In the genomic region with DNA sequence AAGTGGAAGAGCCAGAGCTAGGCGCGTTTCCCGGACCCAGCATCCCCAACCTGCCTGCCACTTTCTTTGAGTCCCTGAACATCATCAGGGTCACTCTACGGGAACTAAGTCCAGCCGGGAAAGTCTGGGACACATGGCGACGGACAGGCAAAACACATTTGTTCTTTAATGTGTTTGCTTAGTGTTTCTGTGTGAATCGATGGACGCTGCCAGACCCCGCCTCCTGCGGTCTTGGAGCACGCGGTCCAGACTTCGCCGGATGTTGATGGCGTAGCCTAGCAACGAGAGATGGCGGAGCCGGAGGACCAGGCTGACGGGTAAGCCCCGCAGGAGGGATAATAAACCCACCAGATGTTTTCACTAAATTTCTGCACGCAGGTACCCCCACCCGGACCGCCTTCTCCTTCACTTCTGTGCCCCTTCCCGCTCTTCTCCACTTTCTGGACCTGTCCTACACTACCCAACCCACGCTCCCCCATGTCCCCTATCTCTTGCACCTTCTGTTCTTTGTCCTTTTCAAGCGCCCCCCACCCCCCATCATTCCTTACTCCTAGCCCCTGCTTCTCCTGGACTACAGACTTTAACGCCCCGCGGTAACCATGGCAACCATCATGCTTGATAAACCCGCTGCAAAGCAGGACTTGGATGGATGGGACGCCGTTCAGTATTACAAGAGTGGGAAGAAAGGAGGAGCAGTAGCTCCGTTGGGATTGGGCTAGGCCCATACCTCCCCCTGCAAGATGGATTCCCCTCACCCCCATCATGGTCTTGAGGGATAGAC, we compare ENCODE assay signal across 8 mouse cellular contexts. TPM values are rescaled to one million over a fixed set of nuclear protein-coding genes. Genes with fewer than 3 reads are reported as not detected.
DNase-seq lines count a peak whose midpoint lies in the region; ATAC-seq lines count a peak whose summit lies in the region.

No protein-coding gene starts in this region.

- peak; percentile 61 for DNase-seq in cerebellum, adult 11-12 months
- peak; percentile 95 for DNase-seq in embryo, embryonic 11 days
- peak; percentile 98 for DNase-seq in heart, adult 11 months
- peak; percentile 90 for DNase-seq in limb, embryonic 11.5 days (ENCODE audit: low spot score)
- DNase-seq in midbrain, embryonic 10.5 days (ENCODE audit: low spot score), result peak; percentile 91
- DNase-seq in skeletal muscle tissue, adult 2 months (ENCODE audit: low read depth, low spot score), result peak; percentile 57

- H3K27me3 ChIP-seq in intestine, embryonic 15.5 days (replicated peaks), result 0 out of 2 replicates have a peak, but pooled peaks cover 2% of the 10 kb centered on the region
- no peaks in the 10 kb centered on the region for H3K27me3 ChIP-seq in limb, embryonic 11.5 days (ENCODE audit: control insufficient read depth, insufficient read depth, low read length)
- no peaks in the 10 kb centered on the region for H3K27me3 ChIP-seq in midbrain, embryonic 10.5 days (ENCODE audit: low read depth, poor library complexity, severe bottlenecking)

- peak overlapping the region; percentile 73; the same call in 1 of the 2 replicates for H3K9ac ChIP-seq in intestine, embryonic 15.5 days
- no peak overlapping the region; the same call in 1 of the 2 replicates for H3K9ac ChIP-seq in limb, embryonic 11.5 days (ENCODE audit: low read length)

- 0 out of 2 replicates have a peak overlapping the region, but pooled peaks have one; percentile 32 for H3K27ac ChIP-seq in intestine, embryonic 15.5 days
- peak overlapping the region; percentile 48; the same call in 1 of the 2 replicates for H3K27ac ChIP-seq in limb, embryonic 11.5 days (replicated peaks; ENCODE audit: low read depth, low read length)
- peak overlapping the region; percentile 95 for H3K27ac ChIP-seq in midbrain, embryonic 10.5 days (replicated peaks)

- no peaks in the 10 kb centered on the region for H3K36me3 ChIP-seq in intestine, embryonic 15.5 days
- no peaks in the 10 kb centered on the region for H3K36me3 ChIP-seq in limb, embryonic 11.5 days (ENCODE audit: control insufficient read depth, insufficient read depth, low read length)
- peaks cover 39% of the 10 kb centered on the region for H3K36me3 ChIP-seq in midbrain, embryonic 10.5 days

- H3K4me1 ChIP-seq in intestine, embryonic 15.5 days (replicated peaks), result peaks cover 16% of the 10 kb centered on the region
- peaks cover 4% of the 10 kb centered on the region; the same call in 1 of the 2 replicates for H3K4me1 ChIP-seq in limb, embryonic 11.5 days (ENCODE audit: control insufficient read depth, insufficient read depth, low read length)
- peaks cover 64% of the 10 kb centered on the region for H3K4me1 ChIP-seq in midbrain, embryonic 10.5 days

- 2% methylated on average over 34 of the region's 34 CpGs for WGBS in intestine, embryonic 15.5 days
- WGBS in limb, embryonic 11.5 days, result 1% methylated on average over 34 of the region's 34 CpGs
- 1% methylated on average over 34 of the region's 34 CpGs for WGBS in midbrain, embryonic 10.5 days

- H3K4me3 ChIP-seq in intestine, embryonic 15.5 days (replicated peaks), result peak overlapping the region; percentile 77
- peak overlapping the region; percentile 72 for H3K4me3 ChIP-seq in limb, embryonic 11.5 days (ENCODE audit: low read depth, low read length)
- H3K4me3 ChIP-seq in midbrain, embryonic 10.5 days, result peak overlapping the region; percentile 90

- ATAC-seq in cerebellum, adult (ENCODE audit: insufficient number of reproducible peaks, low FRiP score, low TSS enrichment), result no peak
- ATAC-seq in intestine, embryonic 15.5 days, result peak; percentile 82
- peak; percentile 88 for ATAC-seq in limb, embryonic 11.5 days (ENCODE audit: insufficient number of reproducible peaks, low FRiP score, low TSS enrichment, low read depth)

- peak overlapping the region; percentile 99 for H3K4me2 ChIP-seq in intestine, embryonic 15.5 days (replicated peaks)
- H3K4me2 ChIP-seq in limb, embryonic 11.5 days (ENCODE audit: low read depth, severe bottlenecking), result peak overlapping the region; percentile 98

- no peaks in the 10 kb centered on the region for H3K9me3 ChIP-seq in intestine, embryonic 15.5 days
- no peaks in the 10 kb centered on the region for H3K9me3 ChIP-seq in limb, embryonic 11.5 days (ENCODE audit: control insufficient read depth, low read length)
- H3K9me3 ChIP-seq in midbrain, embryonic 10.5 days (replicated peaks), result no peaks in the 10 kb centered on the region; the same call in 1 of the 2 replicates

RNA-seq across cellular contexts. Expression of gene Ccdc40, which starts 0.7 kb away (rescaled TPM):
- polyA plus RNA-seq in intestine, embryonic 15.5 days (2015; fragmentation: Nextera tagmentation; extraction: Ambion mirVana), result 2.5 and 2.6 TPM in 2 replicates
- 8.9 and 10.8 TPM in 2 replicates for polyA plus RNA-seq in limb, embryonic 11.5 days (2014; fragmentation: Nextera tagmentation; extraction: Ambion mirVana)
- polyA plus RNA-seq in midbrain, embryonic 10.5 days (2016; fragmentation: Nextera tagmentation; extraction: Ambion mirVana), result 20.6 and 21.8 TPM in 2 replicates

RNA-seq across cellular contexts. Expression of gene Tbc1d16, which starts 0.7 kb away (rescaled TPM):
- polyA plus RNA-seq in intestine, embryonic 15.5 days (2015; fragmentation: Nextera tagmentation; extraction: Ambion mirVana), result 13.9 and 15.3 TPM in 2 replicates
- 10.8 TPM in 2 replicates for polyA plus RNA-seq in limb, embryonic 11.5 days (2014; fragmentation: Nextera tagmentation; extraction: Ambion mirVana)
- polyA plus RNA-seq in midbrain, embryonic 10.5 days (2016; fragmentation: Nextera tagmentation; extraction: Ambion mirVana), result 27.0 and 29.6 TPM in 2 replicates

RNA-seq across cellular contexts. Expression of gene Gaa, which starts 38.7 kb away (rescaled TPM):
- 66.3 and 69.1 TPM in 2 replicates for polyA plus RNA-seq in intestine, embryonic 15.5 days (2015; fragmentation: Nextera tagmentation; extraction: Ambion mirVana)
- 16.5 and 17.9 TPM in 2 replicates for polyA plus RNA-seq in limb, embryonic 11.5 days (2014; fragmentation: Nextera tagmentation; extraction: Ambion mirVana)
- polyA plus RNA-seq in midbrain, embryonic 10.5 days (2016; fragmentation: Nextera tagmentation; extraction: Ambion mirVana), result 32.0 and 33.6 TPM in 2 replicates

Comparison
In these comparisons a context has a peak if more than half of its experiments do, and no peak if none do; other contexts are left out.
1. H3K27ac ChIP-seq: peak in every context shown above with its lines; median percentile 95 in midbrain, embryonic 10.5 days; 48 in limb, embryonic 11.5 days; 32 in intestine, embryonic 15.5 days.